Mouse (Mus musculus): ENCODE data around the gene Icam2. TPM values are rescaled to one million over a fixed set of nuclear protein-coding genes. Genes with fewer than 3 reads are reported as not detected.

Icam2 gene
- total and polyA plus RNA-seq, 3 experiments: 22.0 to 46.8 (median 22.4) TPM

GRCm38 (mm10) chr11:106365366-106365765 is 22.5 kb downstream of the Icam2 start, which contains the start of gene Prr29:
TSS of gene Prr29 (plus strand) at chr11:106365472.
- H3K4me1 ChIP-seq (ENCODE audit: control insufficient read depth, insufficient read depth, low read length): peaks cover 1% of the 10 kb centered on the region
- H3K4me3 ChIP-seq: peak within 1 kb of the TSS; percentile 12; the same call in 1 of the 2 replicates
- intact Hi-C loops (cut with DNase I): loop anchor here (2.0 kb wide), 1 partner anchor 35 kb away; no protein-coding TSS in a partner anchor
- peak within 1 kb of the TSS; percentile 65 for H3K27ac ChIP-seq
- no peaks in the 10 kb centered on the region for H3K79me2 ChIP-seq (replicated peaks; ENCODE audit: control insufficient read depth, insufficient read depth, low read length)
- no peak for DNase-seq
- no peaks in the 10 kb centered on the region for H3K36me3 ChIP-seq (ENCODE audit: control insufficient read depth, insufficient read depth, low read length)
- 60% methylated on average over 10 of the region's 10 CpGs for WGBS
- H3K9ac ChIP-seq (ENCODE audit: low read depth, low read length): peak within 1 kb of the TSS; percentile 50
- no peak for TF ChIP-seq POLR2A (IDR thresholded peaks at IDR 0.05; ENCODE audit: insufficient read depth, low read depth, low read length)
- no peaks in the 10 kb centered on the region for H3K27me3 ChIP-seq (ENCODE audit: control insufficient read depth, insufficient read depth, low read length)

GRCm38 (mm10) chr11:106364712-106365111 is 23.2 kb downstream of the Icam2 start:
- H3K4me3 ChIP-seq: no peak overlapping the region
- peak overlapping the region; percentile 65 for H3K27ac ChIP-seq
- H3K27me3 ChIP-seq (ENCODE audit: control insufficient read depth, insufficient read depth, low read length): no peaks in the 10 kb centered on the region
- no peaks in the 10 kb centered on the region for H3K36me3 ChIP-seq (ENCODE audit: control insufficient read depth, insufficient read depth, low read length)
- intact Hi-C loops (cut with DNase I): loop anchor here (2.0 kb wide), 1 partner anchor 34 kb away; no protein-coding TSS in a partner anchor
- 22% methylated on average over 11 of the region's 11 CpGs for WGBS
- peak; percentile 48 to 52 for DNase-seq
- H3K4me1 ChIP-seq (ENCODE audit: control insufficient read depth, insufficient read depth, low read length): peaks cover 1% of the 10 kb centered on the region
- peak overlapping the region; percentile 50 for H3K9ac ChIP-seq (ENCODE audit: low read depth, low read length)
- TF ChIP-seq EP300 (IDR thresholded peaks at IDR 0.05; ENCODE audit: insufficient read depth, low read depth, low read length) (0 out of 2 replicates have a peak, but pooled peaks have one; percentile 17), POLR2A (IDR thresholded peaks at IDR 0.05; ENCODE audit: insufficient read depth, low read depth, low read length) (peak; percentile 44; the same call in 1 of the 2 replicates), CTCF (IDR thresholded peaks at IDR 0.05) (no peak)
- no peaks in the 10 kb centered on the region for H3K79me2 ChIP-seq (replicated peaks; ENCODE audit: control insufficient read depth, insufficient read depth, low read length)

- TF ChIP-seq POLR2A (IDR thresholded peaks at IDR 0.05; ENCODE audit: insufficient read depth, low read depth, low read length) (no peak), CTCF (IDR thresholded peaks at IDR 0.05) (peak; percentile 30)
- 50% methylated on average over 5 of the region's 5 CpGs for WGBS
- H3K27ac ChIP-seq: no peak overlapping the region
- H3K9ac ChIP-seq (ENCODE audit: low read depth, low read length): no peak overlapping the region
- H3K36me3 ChIP-seq (ENCODE audit: control insufficient read depth, insufficient read depth, low read length): no peaks in the 10 kb centered on the region
- H3K4me1 ChIP-seq (ENCODE audit: control insufficient read depth, insufficient read depth, low read length): peaks cover 2% of the 10 kb centered on the region; the same call in 1 of the 2 replicates
- H3K79me2 ChIP-seq (replicated peaks; ENCODE audit: control insufficient read depth, insufficient read depth, low read length): no peaks in the 10 kb centered on the region
- intact Hi-C loops (cut with DNase I): no loop called here
- DNase-seq: no peak
- no peaks in the 10 kb centered on the region for H3K27me3 ChIP-seq (ENCODE audit: control insufficient read depth, insufficient read depth, low read length)
- H3K4me3 ChIP-seq: no peak overlapping the region
These were observed 28.5 kb downstream of the Icam2 start for GRCm38 (mm10) chr11:106359350-106359749.

GRCm38 (mm10) chr11:106355382-106356128 is 32.3 kb downstream of the Icam2 start:
- peaks cover 4% of the 10 kb centered on the region; the same call in 1 of the 2 replicates for H3K4me1 ChIP-seq (ENCODE audit: control insufficient read depth, insufficient read depth, low read length)
- H3K4me3 ChIP-seq: no peak overlapping the region
- no peaks in the 10 kb centered on the region for H3K79me2 ChIP-seq (replicated peaks; ENCODE audit: control insufficient read depth, insufficient read depth, low read length)
- intact Hi-C loops (cut with DNase I): no loop called here
- 0 out of 2 replicates have a peak overlapping the region, but pooled peaks have one; percentile 9 for H3K27ac ChIP-seq
- H3K27me3 ChIP-seq (ENCODE audit: control insufficient read depth, insufficient read depth, low read length): no peaks in the 10 kb centered on the region
- DNase-seq: peak in 1 of 2 experiments; percentile 43
- H3K36me3 ChIP-seq (ENCODE audit: control insufficient read depth, insufficient read depth, low read length): no peaks in the 10 kb centered on the region
- no peak overlapping the region for H3K9ac ChIP-seq (ENCODE audit: low read depth, low read length)
- 32% methylated on average over 19 of the region's 19 CpGs for WGBS
- no peak for TF ChIP-seq EP300 (IDR thresholded peaks at IDR 0.05; ENCODE audit: insufficient read depth, low read depth, low read length)
- TF ChIP-seq POLR2A (IDR thresholded peaks at IDR 0.05; ENCODE audit: insufficient read depth, low read depth, low read length): no peak
- TF ChIP-seq CTCF (IDR thresholded peaks at IDR 0.05): no peak

- Histone ChIP-seq H3K9ac (ENCODE audit: low read depth, low read length) (no peak overlapping the region), H3K4me3 (no peak overlapping the region), H3K36me3 (ENCODE audit: control insufficient read depth, insufficient read depth, low read length) (no peaks in the 10 kb centered on the region), H3K79me2 (replicated peaks; ENCODE audit: control insufficient read depth, insufficient read depth, low read length) (no peaks in the 10 kb centered on the region), H3K27me3 (ENCODE audit: control insufficient read depth, insufficient read depth, low read length) (no peaks in the 10 kb centered on the region), H3K27ac (no peak overlapping the region), H3K4me1 (ENCODE audit: control insufficient read depth, insufficient read depth, low read length) (peaks cover 4% of the 10 kb centered on the region; the same call in 1 of the 2 replicates)
- DNase-seq: no peak
- 50% methylated on average over 1 of the region's 1 CpGs for WGBS
- intact Hi-C loops (cut with DNase I): no loop called here
- TF ChIP-seq CTCF (IDR thresholded peaks at IDR 0.05) (no peak), EP300 (IDR thresholded peaks at IDR 0.05; ENCODE audit: insufficient read depth, low read depth, low read length) (no peak), POLR2A (IDR thresholded peaks at IDR 0.05; ENCODE audit: insufficient read depth, low read depth, low read length) (no peak)
These were observed 33.7 kb downstream of the Icam2 start for GRCm38 (mm10) chr11:106354181-106354580.

- DNase-seq: no peak
- peaks cover 4% of the 10 kb centered on the region; the same call in 1 of the 2 replicates for H3K4me1 ChIP-seq (ENCODE audit: control insufficient read depth, insufficient read depth, low read length)
- no peak within 1 kb of the TSS for H3K4me3 ChIP-seq
- no peak for TF ChIP-seq CTCF (IDR thresholded peaks at IDR 0.05)
- no peak for TF ChIP-seq POLR2A (IDR thresholded peaks at IDR 0.05; ENCODE audit: insufficient read depth, low read depth, low read length)
- TF ChIP-seq EP300 (IDR thresholded peaks at IDR 0.05; ENCODE audit: insufficient read depth, low read depth, low read length): no peak
- H3K9ac ChIP-seq (ENCODE audit: low read depth, low read length): no peak within 1 kb of the TSS
- H3K36me3 ChIP-seq (ENCODE audit: control insufficient read depth, insufficient read depth, low read length): no peaks in the 10 kb centered on the region
- no peaks in the 10 kb centered on the region for H3K79me2 ChIP-seq (replicated peaks; ENCODE audit: control insufficient read depth, insufficient read depth, low read length)
- H3K27ac ChIP-seq: no peak within 1 kb of the TSS
- 75% methylated on average over 12 of the region's 12 CpGs for WGBS
- no peaks in the 10 kb centered on the region for H3K27me3 ChIP-seq (ENCODE audit: control insufficient read depth, insufficient read depth, low read length)
- intact Hi-C loops (cut with DNase I): no loop called here
These were observed 34.7 kb downstream of the Icam2 start, which contains the start of gene Scn4a for GRCm38 (mm10) chr11:106353188-106353587. TSS of gene Scn4a (minus strand) at chr11:106353288.
